Mouse (Mus musculus) naive thymus-derived CD4-positive, alpha-beta T cell, adult 2 months (primary cell): ENCODE measurements around the gene Cdk2ap1.
"Not testable (repeated sequence)": the region's sequence is repeated elsewhere in the genome, so short reads cannot be mapped to it uniquely, and the experiment has no call there.

Experiments
- DNase-seq: peaks from one replicate; pipeline ENCODE4 v3.0.0-alpha.2; 2011; ENCODE audit warnings: low read depth

The Cdk2ap1 gene

DNA sequence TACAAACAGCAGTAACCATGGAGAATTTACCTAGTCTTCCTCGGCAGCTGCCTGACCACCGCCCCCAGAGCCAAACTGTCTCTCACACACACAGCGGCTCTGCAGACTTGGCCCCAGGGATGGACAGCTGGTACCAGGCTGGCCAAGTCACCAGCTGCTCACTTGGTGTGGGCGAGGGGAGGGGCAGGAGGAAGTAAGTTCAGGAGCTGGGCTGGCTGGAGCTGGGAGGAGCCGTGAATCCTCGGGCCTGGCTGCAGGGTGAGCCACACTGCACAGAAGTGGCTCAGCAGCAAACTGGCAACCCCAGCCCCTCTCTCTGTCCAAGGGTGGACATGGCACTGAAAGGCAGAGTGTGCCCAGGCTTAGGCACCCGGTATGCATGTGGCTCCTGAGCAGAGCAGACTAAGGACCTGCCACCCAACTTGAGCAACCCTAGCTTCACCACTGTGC is 11.7 kb downstream of the Cdk2ap1 start:
- no peak for DNase-seq

DNA sequence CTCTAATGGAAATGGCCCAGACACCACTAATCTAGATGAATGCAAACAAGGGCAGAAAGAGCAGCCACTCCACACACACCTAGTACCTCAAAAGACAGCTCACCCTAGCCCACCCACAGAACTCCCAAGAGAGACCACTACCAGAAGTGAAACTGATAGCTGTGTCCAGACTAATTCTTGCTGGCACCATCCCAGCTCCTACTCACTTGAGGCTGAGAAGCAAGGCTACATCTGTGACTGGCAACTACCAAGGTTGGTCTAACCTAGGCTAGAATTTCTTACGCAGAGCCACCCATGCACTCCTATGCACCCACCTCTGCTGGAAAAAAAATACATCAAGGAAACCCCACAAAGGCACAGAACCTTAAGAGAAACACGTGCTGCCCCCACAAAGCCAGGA is 12.5 kb downstream of the Cdk2ap1 start:
- no peak for DNase-seq

DNA sequence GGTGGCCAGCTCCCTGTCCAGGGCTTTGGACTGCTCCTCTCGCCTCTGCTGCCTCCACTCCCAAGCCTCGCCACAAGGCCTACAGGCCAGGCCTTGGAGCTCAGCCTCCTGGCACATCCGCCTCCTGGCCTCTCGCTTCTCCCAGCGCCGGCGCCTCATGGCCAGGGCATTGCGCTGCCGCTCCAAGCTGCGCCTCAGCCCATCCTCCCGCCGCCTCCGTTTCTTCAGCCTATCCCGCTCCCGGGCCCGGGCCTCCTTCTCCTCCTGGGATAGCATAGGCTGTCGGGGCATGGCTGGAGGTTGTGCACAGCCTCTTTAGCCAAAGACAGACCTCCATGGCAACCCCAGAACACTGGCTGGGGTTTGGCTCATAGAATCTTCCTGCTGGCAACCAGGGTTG is 13.7 kb downstream of the Cdk2ap1 start:
- DNase-seq = no peak

GRCm38 (mm10) chr5:124342897-124343296 is 20.0 kb downstream of the Cdk2ap1 start:
- no peak for DNase-seq

DNA sequence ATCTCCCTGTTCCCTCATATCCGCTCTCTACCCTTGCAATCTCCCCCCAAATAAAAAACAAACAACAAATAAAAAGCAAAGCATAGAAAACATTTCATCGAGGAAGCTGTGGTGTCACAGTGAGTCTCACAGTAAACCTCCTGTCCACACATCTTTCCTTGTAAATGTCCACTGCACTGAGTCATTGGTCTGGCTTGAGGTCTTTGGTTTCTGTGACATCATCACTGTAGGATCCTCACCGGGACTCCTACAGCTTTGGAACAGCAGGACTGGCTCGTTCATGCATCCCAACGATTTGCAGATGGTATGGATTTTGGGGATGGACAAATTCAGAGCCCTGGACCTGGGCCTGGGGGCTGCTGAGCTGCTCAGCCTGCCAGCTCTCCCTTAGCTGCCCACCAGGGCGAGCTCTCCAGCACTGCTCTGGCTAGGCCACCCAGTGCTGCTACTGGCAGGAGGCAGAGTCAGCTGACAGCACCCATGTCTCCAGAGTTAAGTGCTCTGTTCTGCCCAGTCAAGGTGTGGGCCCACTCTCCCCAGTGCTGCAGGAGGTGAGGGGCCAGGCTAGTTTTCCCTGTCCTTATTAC is 21.0 kb downstream of the Cdk2ap1 start:
- DNase-seq = not testable (repeated sequence)

DNA sequence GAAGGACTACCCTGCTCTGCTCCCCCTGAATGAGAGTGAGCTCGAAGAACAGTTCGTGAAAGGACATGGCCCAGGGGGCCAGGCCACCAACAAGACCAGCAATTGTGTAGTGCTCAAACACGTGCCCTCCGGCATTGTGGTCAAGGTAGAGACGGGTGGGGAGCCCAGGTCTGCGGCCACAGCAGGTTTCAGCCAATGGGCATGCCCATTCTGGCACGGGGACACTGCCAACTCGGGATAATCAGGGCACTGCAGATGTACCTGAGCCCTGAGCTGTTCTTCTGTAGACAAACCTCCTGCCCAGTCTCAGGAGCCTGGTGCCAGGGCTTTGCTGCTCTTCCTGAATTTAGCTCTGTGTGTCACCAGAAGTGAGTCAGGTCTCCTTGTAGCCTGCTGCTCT is 24.1 kb downstream of the Cdk2ap1 start:
- no peak for DNase-seq

- no peak for DNase-seq
Measured at GRCm38 (mm10) chr5:124337909-124338308, 25.0 kb downstream of the Cdk2ap1 start.

GRCm38 (mm10) chr5:124337103-124337502 is 25.8 kb downstream of the Cdk2ap1 start:
- no peak for DNase-seq

GRCm38 (mm10) chr5:124334392-124334791 is 28.5 kb downstream of the Cdk2ap1 start:
- DNase-seq = no peak

DNA sequence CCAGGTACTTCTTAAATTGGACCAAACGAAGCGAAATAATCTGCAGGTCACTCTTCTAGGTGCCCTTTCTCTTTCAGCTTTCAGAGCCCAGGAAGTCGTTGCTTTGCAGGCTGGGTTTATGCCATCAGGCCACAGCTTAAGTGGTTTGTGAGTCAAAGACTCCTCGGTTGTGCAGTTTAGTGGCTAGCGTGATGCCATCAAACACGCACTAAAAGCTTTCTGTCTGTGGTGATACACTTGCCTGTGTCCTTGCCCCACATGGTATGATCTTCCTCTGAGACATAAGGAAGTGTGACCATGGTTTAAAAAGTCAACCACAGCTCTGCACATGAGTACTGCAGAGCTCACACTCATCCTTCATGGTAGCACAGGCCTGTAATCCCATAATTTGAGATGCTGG is 32.8 kb downstream of the Cdk2ap1 start:
- DNase-seq = no peak

GRCm38 (mm10) chr5:124327510-124328364 is 35.1 kb downstream of the Cdk2ap1 start, which contains the start of the genes Mphosph9 and 2810006K23Rik:
Gene Mphosph9 (minus strand): TSS chr5:124327972.
Gene 2810006K23Rik (plus strand): TSS chr5:124328089.
- DNase-seq = peak; percentile 100

- no peak for DNase-seq
Measured at GRCm38 (mm10) chr5:124326829-124327228, 36.1 kb downstream of the Cdk2ap1 start.

DNA sequence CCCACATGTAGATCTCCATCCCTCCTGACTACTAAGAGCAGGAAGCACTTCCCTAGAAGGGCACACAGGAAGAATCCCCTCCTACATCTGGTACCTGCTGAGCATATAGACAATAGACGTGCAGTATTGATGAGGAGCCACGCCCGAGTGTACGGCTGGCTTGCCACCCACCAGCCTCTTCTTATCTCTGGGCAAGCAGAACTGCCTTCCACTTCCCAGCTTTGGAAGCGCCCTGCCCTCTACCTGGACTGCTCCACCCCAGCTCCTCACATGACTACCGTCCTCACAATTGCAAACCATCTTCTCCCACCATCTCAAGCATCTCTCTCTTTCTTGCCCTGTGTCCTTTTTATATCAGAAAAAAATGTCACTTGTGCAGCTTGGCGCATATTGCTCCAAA is 45.2 kb downstream of the Cdk2ap1 start:
- no peak for DNase-seq

DNA sequence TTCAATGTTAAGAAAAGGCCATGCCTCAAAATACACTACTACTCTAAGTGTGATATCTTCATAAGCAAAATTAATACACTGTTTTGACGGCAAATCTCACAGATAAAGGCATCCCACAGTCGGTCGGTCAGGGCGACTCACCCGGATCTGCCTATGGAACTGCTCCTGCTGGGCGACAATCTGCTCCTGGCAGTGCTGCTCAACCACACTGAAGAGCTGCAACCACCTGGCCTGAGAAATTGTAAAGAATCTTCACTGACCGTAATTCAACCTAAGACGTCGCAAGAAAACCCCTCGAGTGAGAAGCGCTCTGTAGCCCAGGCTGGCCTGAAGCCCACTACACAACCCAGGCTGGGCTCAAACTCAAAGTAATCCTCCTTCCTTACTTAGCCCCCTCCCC is 46.9 kb downstream of the Cdk2ap1 start:
- no peak for DNase-seq

DNA sequence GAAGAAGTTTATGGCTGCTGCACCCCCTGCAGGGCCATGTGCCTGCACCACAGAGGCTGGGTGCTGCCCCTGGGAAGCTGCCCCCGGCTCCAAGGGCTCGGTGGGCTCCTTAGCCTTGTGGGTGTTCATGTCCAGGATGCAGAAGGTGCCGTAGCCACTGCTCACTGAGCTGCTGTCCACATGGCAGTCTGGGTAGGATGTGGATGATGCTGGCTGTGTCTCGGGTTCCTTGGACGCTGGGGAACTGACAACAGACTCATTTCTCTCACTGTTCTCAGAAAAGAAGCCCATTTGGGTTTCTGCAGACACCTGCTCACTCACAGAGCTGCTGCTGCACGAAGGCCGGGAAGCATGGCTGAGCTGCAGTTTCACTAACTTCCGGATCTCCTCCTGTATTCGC is 47.4 kb downstream of the Cdk2ap1 start:
- no peak for DNase-seq

GRCm38 (mm10) chr5:124310091-124310490 is 52.8 kb downstream of the Cdk2ap1 start:
- no peak for DNase-seq

DNA sequence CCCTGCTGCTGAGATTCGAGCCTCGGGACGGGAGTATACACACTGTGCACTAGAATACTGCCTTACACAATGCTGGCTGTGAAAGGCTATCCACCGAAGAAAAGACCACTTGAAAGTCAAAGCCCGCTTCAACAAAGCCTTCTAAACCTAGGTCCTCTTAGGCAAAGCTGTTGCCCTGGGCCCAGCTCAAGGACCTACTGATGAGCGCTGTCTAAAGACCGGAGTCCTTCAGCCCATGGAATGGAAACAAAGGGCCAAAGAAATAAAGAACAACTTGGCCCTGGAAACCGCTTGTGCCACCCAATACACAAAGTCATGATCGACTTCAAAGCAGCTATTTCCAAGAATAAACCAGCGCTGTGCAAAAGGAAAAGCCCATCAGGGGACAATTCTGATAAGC is 53.7 kb downstream of the Cdk2ap1 start:
- no peak for DNase-seq

- not testable (repeated sequence) for DNase-seq
Measured at GRCm38 (mm10) chr5:124302853-124303252, 60.0 kb downstream of the Cdk2ap1 start.

- no peak for DNase-seq
Measured at GRCm38 (mm10) chr5:124300132-124300531, 62.8 kb downstream of the Cdk2ap1 start.

GRCm38 (mm10) chr5:124299307-124299706 is 63.6 kb downstream of the Cdk2ap1 start:
- DNase-seq = peak; percentile 64

- DNase-seq = no peak
Measured at GRCm38 (mm10) chr5:124296475-124296874, 66.4 kb downstream of the Cdk2ap1 start.
